Mouse (Mus musculus) lung, adult 2 months (tissue): ENCODE measurements around the gene Zfp358. TPM values are rescaled to one million over a fixed set of nuclear protein-coding genes. Genes with fewer than 3 reads are reported as not detected.

Experiments used
- DNase-seq: peaks from one replicate; pipeline ENCODE4 v3.0.0; 2022
- H3K4me1 ChIP-seq: fragments of 200-500 bp; 2 replicates; pipeline ENCODE4 v1.6.1; 2011; ENCODE audit warnings: low read length; ENCODE audit not compliant: control insufficient read depth, insufficient read depth
- H3K4me3 ChIP-seq: fragments of 200-500 bp; replicated peaks from 2 replicates; pipeline ENCODE3; 2011; ENCODE audit warnings: low read depth, mild to moderate bottlenecking, control low read depth, low read length; ENCODE audit errors: extremely low read depth
- CTCF ChIP-seq: fragments of 200-500 bp; IDR thresholded peaks from 2 replicates; pipeline ENCODE4 v1.5.1; 2011; ENCODE audit warnings: mild to moderate bottlenecking, low read length, control low read depth; ENCODE audit not compliant: insufficient read depth
- POLR2A ChIP-seq: fragments of 200-500 bp; IDR thresholded peaks from 2 replicates; pipeline ENCODE4 v1.6.1; 2011; ENCODE audit warnings: low read depth, mild to moderate bottlenecking, control low read depth, low read length, borderline replicate concordance; ENCODE audit errors: extremely low read depth
- WGBS: fragments of 180-500 bp; shearing (Covaris S2); methylation state at CpG from one replicate; pipeline ENCODE4 v1.1.7; 2018; 5-methylcytosine and 5-hydroxymethylcytosine counted together
- polyA plus RNA-seq: library from polyadenylated mRNA; depleted of rRNA; stranded (reverse); fragments of >200 nt; gene quantifications from 2 replicates; pipeline ENCODE4 v1.2.3, GENCODE M21; 2012

Zfp358 gene
- polyA plus RNA-seq, 1 experiment: 78.5 TPM

DNA sequence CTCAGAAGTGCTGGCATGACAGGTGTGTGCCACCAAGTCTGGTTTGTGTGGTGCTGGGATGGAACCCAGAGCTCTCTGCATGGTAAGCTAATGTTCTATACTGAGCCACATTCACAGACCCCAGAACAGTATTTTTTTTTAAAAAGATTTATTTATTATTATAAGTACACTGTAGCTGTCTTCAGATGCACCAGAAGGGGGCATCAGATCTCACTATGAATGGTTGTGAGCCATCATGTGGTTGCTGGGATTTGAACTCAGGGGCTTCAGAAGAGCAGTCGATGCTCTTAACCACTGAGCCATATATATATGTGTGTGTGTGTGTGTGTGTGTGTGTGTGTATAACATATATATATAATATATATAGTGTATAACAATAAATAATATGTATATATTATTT lies 24.1 kb upstream of the Zfp358 start:
- H3K4me1 ChIP-seq: peaks cover 2% of the 10 kb centered on the region; the same call in 1 of the 2 replicates
- H3K4me3 ChIP-seq: no peak overlapping the region
- WGBS: 94% methylated on average over 1 of the region's 1 CpGs
- no peak for DNase-seq
- TF ChIP-seq POLR2A (no peak), CTCF (no peak)

DNA sequence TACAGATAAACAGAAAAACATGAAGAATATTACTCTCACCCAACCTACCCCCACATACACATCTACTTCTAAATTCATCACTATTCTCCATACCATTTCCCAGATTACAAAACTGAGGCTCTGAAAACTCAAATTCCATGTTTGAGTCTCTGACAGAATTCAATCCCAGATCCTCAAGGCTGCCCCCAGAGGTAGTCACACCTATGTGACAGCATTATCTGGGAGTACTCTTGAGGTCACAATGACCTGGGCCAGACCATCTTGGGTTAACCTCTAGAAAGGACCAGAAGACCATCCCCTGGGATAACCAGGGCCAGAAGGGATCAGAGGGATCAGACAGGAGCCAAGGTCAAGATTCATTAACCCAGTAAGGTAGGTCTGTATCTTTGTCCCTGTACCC lies 22.4 kb upstream of the Zfp358 start, which contains the start of gene Tex45:
TSS of gene Tex45 (plus strand) at position 301 of the 400 bp plus-strand sequence.
- H3K4me1 ChIP-seq: peaks cover 2% of the 10 kb centered on the region; the same call in 1 of the 2 replicates
- no peak within 1 kb of the TSS for H3K4me3 ChIP-seq
- TF ChIP-seq CTCF (no peak), POLR2A (no peak)
- DNase-seq: no peak

DNA sequence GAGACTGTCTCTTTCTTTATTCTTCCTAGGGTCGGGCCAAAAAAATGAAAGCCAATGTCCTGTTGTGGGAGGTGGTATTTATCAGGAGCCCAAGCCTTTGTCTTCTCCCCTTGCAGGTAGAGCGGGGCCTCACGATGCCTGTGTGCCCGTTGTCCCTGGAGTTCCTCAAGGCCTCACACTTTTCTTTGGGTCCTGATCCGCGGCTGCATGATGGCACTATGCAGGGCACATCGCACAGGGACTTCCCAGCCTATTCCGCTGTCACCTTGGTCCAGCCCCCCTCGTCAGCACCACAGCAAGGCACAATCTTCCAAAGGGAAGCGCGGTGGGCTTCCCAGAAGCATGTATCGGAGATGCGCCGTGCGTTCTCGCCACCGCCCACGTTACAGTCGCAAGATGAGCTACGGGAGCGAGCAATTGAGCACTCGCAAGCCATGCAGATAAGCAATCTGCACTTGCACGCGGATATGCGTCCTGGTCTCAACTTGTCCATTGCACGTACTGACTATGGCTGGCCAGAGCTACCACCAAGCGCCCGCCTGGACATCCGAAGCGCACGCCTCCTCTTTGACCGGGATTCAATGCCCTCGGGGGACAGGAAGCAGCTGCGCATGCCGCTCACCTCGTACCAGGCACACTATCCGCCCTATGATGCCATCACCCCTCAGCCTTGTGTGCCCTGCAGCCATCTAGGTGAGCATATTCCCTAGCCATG lies 17.1 kb upstream of the Zfp358 start:
- H3K4me3 ChIP-seq: peak overlapping the region; percentile 4
- no peak for TF ChIP-seq POLR2A
- TF ChIP-seq CTCF: no peak

DNA sequence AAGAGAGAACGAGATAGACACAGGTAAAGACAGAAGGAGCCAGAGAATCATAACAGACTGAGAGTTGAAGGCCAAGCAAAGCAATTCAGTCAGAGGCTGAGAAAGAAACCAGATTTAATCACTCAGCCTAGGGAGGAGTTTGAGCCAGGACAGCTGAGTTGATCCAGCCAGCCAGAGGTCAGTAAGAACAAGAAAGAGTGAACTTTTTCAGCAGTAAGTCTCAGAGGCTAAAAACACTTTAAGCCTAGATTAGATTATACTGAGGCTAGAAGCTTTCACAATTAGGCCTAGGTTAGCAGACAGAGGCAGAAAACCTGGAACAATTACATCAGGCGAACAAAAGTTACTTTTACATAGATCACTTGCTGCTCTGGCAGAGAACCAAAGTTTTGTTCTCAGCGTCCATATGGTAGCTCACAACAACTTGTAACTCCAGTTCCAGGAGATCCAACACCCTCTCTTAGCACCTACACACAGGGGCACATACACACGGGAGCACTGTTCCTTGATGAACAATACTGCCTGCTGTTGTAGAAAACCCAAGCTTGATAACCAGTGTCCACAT lies 12.6 kb upstream of the Zfp358 start:
- Histone ChIP-seq H3K4me3 (no peak overlapping the region), H3K4me1 (peaks cover 2% of the 10 kb centered on the region; the same call in 1 of the 2 replicates)
- 45% methylated on average over 4 of the region's 4 CpGs for WGBS
- DNase-seq: no peak
- no peak for TF ChIP-seq POLR2A
- no peak for TF ChIP-seq CTCF

More for the DNA sequence above, 17.1 kb upstream of the Zfp358 start:
- H3K4me1 ChIP-seq: peaks cover 2% of the 10 kb centered on the region; the same call in 1 of the 2 replicates
- no peak for DNase-seq
- WGBS: 41% methylated on average over 37 of the region's 37 CpGs

DNA sequence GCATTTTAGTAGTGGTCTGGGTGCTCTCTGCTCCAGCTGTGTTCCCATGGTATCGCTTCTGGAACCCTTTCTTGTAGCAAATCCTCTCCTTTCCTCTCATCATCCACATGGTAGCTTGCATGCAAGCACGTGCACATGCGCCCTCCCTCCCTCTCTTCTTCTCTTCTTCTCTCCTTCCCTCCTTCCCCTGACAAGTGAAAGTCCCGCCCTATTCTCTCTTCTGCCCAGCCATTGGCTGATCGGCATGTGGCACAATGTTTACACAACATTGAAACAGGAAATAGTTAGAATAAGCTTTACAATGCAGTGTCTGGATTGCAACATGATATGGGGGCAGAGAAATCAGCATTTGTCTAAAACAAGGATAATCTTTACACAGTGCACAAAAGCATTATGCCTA lies 11.3 kb upstream of the Zfp358 start:
- H3K4me3 ChIP-seq: peak overlapping the region; percentile 36

DNA sequence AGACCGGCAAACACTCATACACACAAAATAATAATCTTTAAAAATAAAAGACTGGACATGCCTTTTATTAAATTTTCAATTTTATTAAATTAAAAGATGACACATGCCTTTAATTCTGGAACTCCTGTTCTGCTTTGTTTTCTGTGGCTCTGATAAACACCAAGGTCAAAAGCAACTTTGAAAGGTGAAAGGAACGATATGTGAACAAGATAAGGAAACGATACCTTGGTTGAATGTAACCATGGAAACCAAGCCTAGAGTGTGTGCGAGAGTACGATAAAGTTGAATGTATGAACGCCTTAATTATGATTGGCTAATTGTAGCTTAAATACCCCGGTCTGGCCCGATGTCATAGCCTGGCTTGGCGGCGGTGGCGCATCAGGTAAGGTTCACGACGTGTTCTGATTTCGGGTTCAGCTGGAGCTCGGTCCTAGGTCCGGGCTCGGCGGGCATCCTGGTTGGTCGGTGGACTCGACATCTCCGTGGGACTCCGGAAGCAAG lies 10.6 kb upstream of the Zfp358 start:
- no peak for DNase-seq
- 82% methylated on average over 22 of the region's 22 CpGs for WGBS
- Histone ChIP-seq H3K4me1 (no peaks in the 10 kb centered on the region), H3K4me3 (no peak overlapping the region)
- TF ChIP-seq CTCF: no peak
- no peak for TF ChIP-seq POLR2A

More for the DNA sequence above, 11.3 kb upstream of the Zfp358 start:
- TF ChIP-seq POLR2A (no peak), CTCF (no peak)
- H3K4me1 ChIP-seq: no peaks in the 10 kb centered on the region
- DNase-seq: no peak
- 47% methylated on average over 5 of the region's 5 CpGs for WGBS

DNA sequence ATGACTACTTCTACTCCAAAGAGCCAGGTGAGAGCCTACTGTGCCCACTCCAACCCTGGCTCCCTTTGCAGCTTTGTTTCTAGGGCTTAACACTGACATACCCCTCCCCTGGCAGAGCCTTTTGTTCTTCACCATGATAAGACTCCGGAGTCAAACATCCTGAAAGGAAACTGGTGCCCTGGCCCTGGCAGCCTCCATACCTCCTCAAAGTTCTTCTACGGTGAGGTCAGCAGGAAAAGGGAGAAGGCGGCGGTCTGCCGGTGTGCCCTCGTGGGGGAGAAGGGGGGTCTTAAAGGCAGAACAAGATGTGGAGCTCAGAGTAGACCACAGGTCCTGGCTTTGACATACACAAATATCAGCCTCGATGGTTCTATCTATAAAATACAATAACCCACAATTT lies 9.4 kb upstream of the Zfp358 start:
- H3K4me1 ChIP-seq: no peaks in the 10 kb centered on the region
- TF ChIP-seq POLR2A: no peak
- TF ChIP-seq CTCF: no peak
- no peak for DNase-seq
- WGBS: 39% methylated on average over 7 of the region's 7 CpGs
- H3K4me3 ChIP-seq: no peak overlapping the region

DNA sequence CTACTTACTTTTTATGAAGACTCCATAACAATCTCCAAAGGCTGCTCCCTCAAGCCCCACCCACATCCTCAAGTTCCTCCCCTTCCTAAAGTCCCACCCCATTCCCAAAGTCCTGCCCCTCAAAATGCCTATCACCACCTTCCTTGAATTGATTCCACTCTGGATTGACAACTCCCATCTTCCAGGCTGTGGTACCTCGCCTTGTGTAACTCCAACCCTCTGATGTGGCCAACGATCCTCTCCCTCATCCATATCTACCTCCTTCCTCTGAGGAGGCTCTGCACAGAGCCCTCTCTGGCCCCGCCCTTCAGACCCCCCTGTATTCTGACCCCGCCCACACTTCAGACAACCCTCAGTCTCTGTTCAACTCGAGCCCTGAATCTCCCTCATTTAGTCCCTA lies 7.7 kb upstream of the Zfp358 start:
- WGBS: 36% methylated on average over 5 of the region's 5 CpGs
- Histone ChIP-seq H3K4me1 (no peaks in the 10 kb centered on the region), H3K4me3 (no peak overlapping the region)
- no peak for TF ChIP-seq POLR2A
- TF ChIP-seq CTCF: no peak
- DNase-seq: no peak

DNA sequence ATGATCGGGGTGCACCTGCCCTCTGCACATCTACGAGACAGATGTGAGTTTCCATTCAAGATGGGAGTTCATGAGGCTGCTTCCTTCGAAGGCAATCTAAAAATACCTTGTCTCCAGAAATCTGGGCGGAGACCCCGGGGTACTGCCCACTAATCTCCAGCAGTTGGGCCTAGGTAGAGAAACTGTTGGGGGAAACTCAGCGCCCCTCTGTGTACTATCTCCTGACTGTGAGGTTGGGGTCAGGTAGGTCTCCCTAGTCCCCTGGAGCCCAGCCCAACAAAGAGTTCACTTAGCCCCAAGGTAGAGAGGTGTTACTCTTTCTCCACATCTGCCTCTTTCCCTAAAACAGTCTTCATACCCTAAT lies 889 bp downstream of the Zfp358 start:
- 16% methylated on average over 6 of the region's 6 CpGs for WGBS
- DNase-seq: no peak
- H3K4me3 ChIP-seq: peak overlapping the region; percentile 98
- peaks cover 2% of the 10 kb centered on the region; the same call in 1 of the 2 replicates for H3K4me1 ChIP-seq
- TF ChIP-seq CTCF: no peak
- no peak for TF ChIP-seq POLR2A
